Mouse (Mus musculus) kidney, postnatal 4 days (tissue): Measurements from ENCODE around the gene Zyg11b.

Experiments used
- DNase-seq, 2 experiments: peaks; one replicate each; pipeline ENCODE4 v3.0.0; 2021; ENCODE audit warnings: mixed read lengths in 2 of 2

Gene Zyg11b

DNA sequence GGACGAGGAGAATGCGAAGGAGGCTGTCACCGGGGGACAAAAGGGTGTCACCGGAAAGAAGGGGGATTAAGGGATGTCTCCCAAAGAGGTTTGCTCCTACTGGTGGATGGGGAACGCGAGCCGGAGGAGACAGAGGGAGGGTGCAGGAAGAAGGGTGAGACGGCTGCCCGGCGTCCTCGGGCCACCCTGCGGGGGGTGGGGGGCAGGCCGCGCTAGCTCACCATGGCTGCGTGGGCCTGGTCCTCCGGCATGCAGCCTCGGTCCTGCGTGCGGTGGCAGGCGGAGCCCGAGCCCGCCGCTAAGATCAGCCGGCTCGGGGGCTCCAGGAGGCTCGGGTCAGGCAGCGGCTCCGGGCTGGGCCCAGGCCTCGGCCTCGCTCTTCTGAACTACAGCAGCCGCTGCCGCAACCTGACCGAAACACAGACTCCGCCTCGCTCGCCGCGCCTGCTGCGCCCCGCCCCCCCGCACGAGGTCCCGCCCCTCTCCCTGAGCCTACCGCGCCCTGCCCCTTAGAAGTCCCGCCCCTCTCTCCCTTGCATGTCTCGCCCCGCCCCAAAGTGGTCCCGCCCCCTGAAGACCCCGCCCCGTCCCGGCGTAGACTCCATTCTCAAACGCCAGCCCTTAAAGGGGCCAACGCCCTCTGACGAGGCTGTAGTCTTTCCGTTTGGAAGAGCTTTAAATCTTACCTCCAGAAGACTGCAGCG, at the start of gene Zyg11b:
TSS of gene Zyg11b (minus strand) at position 427 of the 704 bp plus-strand sequence.
- peak; percentile 95 to 97 for DNase-seq

GRCm38 (mm10) chr4:108349836-108350547, 49.1 kb upstream of the Zyg11b start:
- no peak for DNase-seq

- no peak for DNase-seq
Observed at GRCm38 (mm10) chr4:108349064-108349463, 48.2 kb upstream of the Zyg11b start.

DNA sequence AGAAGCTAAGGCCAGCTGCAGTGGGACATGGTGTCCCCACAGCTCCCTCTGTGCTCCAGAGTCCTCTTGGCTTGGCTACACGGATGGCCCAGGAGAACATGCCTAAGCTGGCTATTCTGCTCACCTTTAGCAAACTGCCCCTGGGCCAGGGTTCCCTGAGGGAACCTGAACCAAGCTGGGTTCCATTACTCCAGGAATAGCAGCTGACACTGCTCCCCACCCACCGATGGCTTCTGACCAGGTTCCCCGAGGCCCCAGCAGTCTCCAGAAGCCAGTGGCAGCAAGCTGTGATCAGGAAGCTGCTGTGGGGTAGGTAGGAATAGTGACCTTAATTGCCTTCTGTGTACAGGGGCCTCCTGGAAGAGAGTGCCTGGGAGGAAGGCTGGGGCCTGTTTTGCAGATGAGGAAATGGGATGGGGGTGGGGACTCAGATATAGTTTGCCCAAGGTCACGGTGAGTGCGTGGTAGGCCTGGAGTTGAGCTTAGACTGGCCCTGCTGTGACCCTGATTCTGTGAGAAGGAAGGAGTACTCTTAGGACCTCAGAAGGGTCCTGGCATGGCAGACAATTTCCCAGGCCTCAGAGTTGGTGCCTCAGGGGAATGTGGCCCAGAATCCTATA, 47.5 kb upstream of the Zyg11b start:
- DNase-seq, result no peak

GRCm38 (mm10) chr4:108347111-108347510, 46.2 kb upstream of the Zyg11b start:
- no peak for DNase-seq

DNA sequence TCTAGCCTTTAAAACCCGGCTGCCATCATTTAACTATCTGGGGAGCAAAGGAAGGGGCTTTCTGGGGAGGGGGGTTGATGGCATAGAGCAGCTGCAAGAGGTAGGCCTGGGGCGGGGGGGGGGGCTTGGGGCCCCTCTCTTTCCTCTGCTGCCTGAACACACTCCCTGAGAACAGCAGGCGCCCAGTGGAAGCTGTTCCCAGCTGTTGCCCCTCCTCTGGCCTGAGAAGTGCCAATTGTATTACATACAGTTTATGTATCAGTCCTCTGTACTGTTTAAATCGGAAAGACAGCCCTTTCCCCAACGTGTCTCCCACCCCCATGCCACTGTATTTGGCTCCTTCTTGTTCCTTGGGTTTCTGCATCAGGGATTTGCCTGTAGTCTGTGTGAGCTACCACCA, 44.9 kb upstream of the Zyg11b start:
- no peak for DNase-seq

- DNase-seq, result no peak
Observed at GRCm38 (mm10) chr4:108344631-108345083, 43.8 kb upstream of the Zyg11b start.

- peak; percentile 70 to 74 for DNase-seq
Observed at GRCm38 (mm10) chr4:108339277-108339690, 38.4 kb upstream of the Zyg11b start.

DNA sequence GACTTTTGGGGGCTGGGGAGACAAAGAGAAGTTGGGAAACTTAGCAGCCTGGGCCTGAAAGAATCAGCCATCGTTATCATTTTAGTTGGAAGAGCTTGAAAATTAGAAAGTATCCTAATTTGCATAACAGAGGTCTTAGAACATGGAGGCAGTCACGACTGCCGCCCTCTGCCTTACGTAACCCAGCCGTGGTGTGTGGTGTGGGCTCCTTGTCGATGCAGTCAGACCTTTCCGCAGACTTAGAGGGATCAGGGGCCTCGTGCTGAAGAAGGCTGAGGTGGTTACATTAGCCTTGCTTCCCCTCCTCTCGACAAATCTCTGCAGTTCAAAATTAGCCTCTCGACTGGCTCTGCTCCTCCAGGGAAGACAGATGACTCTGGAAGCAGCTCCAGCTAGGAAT, 37.9 kb upstream of the Zyg11b start:
- no peak for DNase-seq

DNA sequence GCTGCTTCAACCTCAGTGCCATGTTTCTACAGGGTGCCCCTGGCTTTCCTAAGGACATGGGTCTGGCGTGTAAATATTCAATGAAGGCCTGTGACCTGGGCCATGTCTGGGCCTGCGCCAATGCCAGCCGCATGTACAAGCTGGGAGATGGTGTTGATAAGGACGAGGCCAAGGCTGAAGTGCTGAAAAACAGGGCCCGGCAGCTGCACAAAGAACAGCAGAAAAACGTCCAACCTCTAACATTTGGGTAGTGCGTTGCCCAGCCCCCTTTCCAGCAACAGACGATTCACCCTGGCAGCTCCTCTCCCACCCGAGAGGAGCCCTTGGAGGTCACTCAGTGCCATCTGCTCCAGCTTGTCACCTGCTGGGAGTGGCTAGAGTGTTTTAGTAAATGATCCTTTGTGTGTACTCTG, 37.4 kb upstream of the Zyg11b start:
- no peak for DNase-seq

DNA sequence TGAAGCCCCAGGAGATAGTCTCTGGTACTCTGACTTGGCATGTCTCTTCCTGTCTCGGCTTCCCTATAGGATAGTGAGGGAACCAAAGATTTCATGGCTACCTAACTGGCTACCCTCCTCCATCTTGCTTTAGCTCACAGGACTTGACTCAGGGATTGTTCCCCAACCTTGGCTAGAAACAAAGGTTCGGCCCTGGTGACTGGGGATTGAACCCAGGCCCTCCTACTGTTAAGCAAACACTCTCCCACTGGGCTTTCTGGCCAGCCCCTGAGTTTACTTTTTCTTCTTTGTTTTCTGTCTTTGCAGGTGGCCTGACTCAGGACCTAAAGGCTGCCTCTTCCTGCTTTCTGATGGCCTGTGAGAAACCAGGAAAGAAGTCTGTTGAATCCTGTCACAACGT, 36.9 kb upstream of the Zyg11b start:
- DNase-seq, result no peak

GRCm38 (mm10) chr4:108336765-108337164, 35.9 kb upstream of the Zyg11b start:
- no peak for DNase-seq

GRCm38 (mm10) chr4:108335413-108335812, 34.5 kb upstream of the Zyg11b start:
- DNase-seq, result no peak

DNA sequence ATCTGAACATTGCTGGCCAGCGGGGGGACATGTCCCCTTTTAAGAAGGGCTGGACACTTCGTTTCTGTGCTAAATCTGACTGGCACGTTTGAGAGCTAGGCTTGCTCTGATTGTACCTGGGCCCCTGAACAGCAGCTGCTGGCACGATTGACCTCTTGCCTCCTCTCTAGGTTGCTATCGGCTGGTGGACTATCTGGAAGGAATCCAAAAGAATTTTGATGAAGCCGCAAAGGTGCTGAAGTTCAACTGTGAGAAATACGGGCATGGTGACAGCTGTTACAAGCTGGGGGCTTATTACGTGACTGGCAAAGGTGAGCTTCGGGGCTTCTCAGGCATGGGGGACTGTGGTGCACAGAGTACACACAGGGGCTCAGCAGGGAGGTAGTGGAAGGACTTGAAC, 31.1 kb upstream of the Zyg11b start:
- DNase-seq, result no peak

DNA sequence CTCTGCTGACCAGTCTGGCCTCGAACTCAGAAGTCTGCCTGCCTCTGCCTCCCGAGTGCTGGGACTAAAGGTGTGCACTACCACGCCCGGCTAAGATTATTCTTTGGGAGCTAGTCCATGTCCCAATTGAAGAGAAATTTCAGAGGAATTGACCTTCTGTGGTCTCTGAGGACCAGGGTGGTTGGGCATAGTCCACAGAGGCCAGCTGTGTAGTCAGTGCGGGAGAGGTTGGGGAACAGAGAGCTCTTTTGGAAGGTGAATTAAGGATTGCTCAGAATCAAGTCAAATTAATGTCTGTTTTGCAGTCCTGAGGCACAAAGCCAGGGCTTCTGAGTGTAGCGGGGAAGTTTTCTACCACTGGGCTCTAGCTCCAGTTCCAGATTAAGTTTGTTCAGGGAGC, 28.9 kb upstream of the Zyg11b start:
- no peak for DNase-seq

GRCm38 (mm10) chr4:108327730-108328484, 27.0 kb upstream of the Zyg11b start, which contains the start of gene Coa7:
Gene Coa7, plus strand, starts transcription at chr4:108328140.
- DNase-seq, result peak; percentile 98

DNA sequence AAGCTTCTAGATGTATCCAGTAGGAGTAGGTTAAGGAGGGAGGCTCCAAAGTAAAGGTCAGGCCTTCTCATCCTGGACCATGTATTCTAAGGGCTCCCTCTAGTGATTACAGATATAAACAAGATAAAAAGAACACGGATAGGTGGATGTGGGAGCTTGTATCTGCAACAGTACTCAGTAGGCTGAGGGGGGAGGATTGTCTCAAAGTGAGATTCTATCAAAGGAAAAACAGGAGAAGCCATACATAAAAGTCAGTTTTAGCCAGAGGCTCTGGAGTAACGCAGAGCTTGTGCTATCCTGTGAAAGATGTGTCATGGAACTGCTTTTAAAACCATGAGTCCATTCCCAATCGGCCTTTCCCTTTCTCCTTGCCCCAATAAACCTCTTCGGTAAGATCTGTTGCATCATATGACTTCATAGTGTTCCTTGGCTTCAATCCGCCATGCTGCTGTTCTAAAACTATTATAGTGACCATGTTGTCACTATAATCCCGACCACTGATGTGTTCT, 26.2 kb upstream of the Zyg11b start:
- DNase-seq, result peak in 1 of 2 experiments; percentile 47

DNA sequence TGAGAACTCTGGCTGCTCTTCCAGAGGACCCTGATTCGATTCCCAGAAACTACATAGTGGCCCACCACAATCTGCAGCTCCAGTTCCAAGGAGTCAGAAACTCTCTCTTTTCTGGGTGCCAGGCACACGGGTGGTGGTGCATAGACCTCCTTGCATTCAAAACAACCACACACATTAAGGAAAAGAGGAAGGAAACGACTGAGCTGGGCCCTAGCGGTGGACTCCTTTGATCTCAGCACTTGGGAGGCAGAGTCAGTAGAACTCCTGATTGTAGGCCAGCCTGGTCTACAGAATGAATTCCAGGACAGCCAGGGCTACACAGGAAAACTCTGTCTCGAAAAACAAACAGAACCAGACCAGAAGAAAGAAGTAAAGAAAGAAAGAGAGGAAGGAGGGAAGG, 22.7 kb upstream of the Zyg11b start:
- DNase-seq, result no peak

DNA sequence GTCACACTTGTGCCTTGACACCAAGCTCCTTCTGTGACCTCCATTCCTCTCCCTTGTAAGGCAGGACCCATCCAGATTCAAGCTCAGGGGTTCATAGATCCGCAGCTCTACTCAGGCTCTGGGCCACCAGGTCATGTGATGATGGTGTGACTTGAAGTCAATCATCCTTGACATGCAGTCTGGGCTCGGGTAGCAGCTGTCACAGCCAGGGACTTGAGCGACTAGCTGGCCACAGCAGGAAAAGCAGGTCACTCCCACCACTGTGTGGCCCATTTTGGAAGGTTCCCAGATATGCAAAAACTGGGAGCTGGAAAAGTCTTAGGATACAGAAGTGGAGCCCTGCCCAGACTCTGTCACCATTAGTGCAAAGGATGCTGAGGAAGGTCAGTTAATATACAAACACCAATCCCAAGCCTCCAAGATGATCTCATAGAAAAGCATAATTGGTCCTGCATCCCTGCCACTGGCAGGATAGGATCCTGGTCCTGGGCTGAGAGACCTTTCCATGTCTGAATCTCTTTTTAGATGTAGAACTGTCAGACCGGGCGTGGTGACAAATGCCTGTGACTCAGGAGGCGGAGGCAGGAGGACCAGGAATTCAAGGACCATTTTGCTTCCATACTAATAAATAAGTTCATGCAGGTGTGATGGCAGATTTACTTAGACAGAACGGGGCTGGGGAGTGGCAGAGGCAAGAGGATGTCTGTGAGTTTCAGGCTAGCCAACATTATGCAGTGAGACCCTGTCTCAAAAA, 19.9 kb upstream of the Zyg11b start:
- DNase-seq, result peak in 1 of 2 experiments; percentile 13

GRCm38 (mm10) chr4:108319747-108320146, 18.9 kb upstream of the Zyg11b start:
- no peak for DNase-seq

DNA sequence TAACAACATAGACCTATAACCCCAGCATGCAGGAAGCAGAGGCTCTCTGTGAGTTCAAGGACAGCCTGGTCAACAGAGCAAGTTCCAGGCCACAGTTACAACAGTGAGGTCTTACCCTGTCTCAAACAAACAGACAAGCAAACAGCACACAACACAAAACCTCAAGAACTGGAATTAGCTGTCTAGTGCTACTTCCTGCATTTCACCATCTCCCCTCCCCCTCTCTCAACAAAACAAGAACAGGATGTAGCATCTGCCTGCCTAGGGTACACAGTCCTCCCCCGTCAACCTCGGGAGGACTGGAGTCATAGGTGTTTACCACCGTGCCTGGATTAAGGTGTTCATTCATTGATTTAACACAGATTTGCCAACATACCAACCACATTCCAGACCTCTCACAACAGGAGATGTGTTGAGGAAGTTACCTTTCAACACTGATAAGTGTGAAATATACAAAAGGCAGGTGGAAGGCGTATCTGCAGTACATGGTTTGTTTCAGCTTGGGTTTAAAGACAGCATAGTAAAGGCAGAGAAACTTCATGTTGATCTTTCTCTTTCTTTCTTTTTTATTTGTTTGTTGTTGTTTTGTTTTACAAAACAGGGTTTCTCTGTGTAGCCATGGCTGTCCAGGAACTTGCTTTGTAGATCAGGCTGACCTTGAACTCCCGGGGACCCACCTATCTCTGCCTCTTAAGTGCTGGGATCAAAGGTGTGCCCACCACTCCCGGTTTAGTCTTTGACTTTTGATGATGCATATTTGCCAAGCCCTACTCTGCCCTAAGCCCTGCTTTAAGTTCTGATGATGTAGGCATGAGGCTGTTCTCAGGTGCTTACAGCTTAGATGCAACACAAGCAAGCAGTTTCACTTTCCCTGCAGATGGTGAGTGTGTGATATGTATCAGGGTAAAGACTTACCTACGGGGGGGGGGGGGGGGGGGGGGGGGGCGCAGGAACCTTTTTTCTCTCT, 18.0 kb upstream of the Zyg11b start:
- no peak for DNase-seq
